Mouse (Mus musculus): ENCODE results near the gene Prm1. TPM values are rescaled to one million over a fixed set of nuclear protein-coding genes. Genes with fewer than 3 reads are reported as not detected.

Prm1 gene
- polyA plus RNA-seq, 1 experiment, result 1.8 TPM

DNA sequence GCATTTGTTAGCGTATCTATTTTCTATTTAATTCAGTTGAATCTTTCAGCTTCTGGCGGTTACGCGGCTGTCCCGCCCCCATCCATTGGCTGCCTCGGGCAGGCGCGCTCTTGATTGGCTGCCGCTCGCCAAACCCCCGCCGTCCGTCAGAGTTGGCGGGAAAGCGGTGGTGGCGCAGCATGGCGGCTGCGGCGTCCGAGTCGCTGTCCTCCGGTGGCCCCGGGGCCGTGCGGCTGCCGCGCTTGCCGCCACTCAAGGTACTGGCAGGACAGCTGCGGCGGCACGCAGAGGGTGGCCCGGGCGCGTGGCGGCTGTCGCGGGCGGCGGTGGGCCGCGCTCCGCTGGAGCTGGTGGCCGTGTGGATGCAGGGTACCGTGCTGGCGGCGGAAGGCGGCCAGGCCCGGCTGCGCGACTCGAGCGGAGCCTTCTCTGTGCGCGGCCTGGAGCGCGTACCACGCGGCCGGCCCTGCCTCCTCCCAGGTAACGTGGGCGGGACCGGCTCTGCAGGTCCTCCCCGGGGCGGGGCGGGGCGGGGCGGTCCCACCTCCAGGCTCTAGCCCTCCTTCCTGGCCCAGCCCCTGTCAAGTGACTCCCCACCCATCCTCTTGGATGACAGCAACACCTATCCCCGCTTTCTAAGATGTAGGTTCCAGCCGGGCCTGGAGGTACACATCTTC lies 29.4 kb upstream of the Prm1 start, which contains the start of gene Rmi2:
Rmi2 (plus strand) TSS at position 149 of the 677 bp plus-strand sequence.
- 1% methylated on average over 66 of the region's 69 CpGs for whole genome bisulfite sequencing
- H3K27ac ChIP-seq (ENCODE audit: insufficient read depth, low read depth, low read length), result no peak within 1 kb of the TSS

DNA sequence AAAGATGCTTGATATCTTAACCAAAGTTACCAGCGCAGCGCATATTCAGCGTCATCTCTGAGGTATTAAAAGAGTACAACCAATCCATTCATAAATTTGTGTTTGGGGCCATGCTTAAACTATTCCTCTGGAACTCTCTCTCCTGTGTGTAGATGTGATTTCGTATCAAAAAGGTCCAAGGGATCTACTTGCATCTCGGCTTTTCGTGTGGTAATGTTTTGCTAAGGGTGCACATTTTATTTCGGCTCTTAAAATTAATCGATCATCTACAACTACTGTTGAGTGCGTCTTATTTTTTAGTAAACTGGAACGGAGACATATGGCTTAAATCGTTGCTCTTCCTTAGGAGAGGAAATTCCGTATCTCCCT lies 28.9 kb upstream of the Prm1 start:
- H3K4me3 ChIP-seq (ENCODE audit: insufficient read depth, low read depth, low read length), result no peak overlapping the region; the same call in 1 of the 2 replicates
- 6% methylated on average over 12 of the region's 12 CpGs for WGBS
- H3K4me1 ChIP-seq (ENCODE audit: control insufficient read depth, insufficient read depth, low read length), result peaks cover 4% of the 10 kb centered on the region
- H3K36me3 ChIP-seq (ENCODE audit: control insufficient read depth, insufficient read depth, low read length), result no peaks in the 10 kb centered on the region
- no peaks in the 10 kb centered on the region for H3K27me3 ChIP-seq (replicated peaks; ENCODE audit: control insufficient read depth, insufficient read depth, low read length)
- DNase-seq, result no peak
- TF ChIP-seq CTCF (conservative IDR thresholded peaks at IDR 0.05; ENCODE audit: insufficient read depth, insufficient read length, low read depth, low read length) (no peak), POLR2A (IDR thresholded peaks at IDR 0.05; ENCODE audit: low read depth, low read length) (no peak)
- no peak overlapping the region for H3K27ac ChIP-seq (ENCODE audit: insufficient read depth, low read depth, low read length)

More for the DNA sequence above, 29.4 kb upstream of the Prm1 start, which contains the start of gene Rmi2:
- TF ChIP-seq POLR2A (IDR thresholded peaks at IDR 0.05; ENCODE audit: low read depth, low read length) (no peak), CTCF (conservative IDR thresholded peaks at IDR 0.05; ENCODE audit: insufficient read depth, insufficient read length, low read depth, low read length) (no peak)
- Histone ChIP-seq H3K4me3 (ENCODE audit: insufficient read depth, low read depth, low read length) (peak within 1 kb of the TSS; percentile 76), H3K27me3 (replicated peaks; ENCODE audit: control insufficient read depth, insufficient read depth, low read length) (no peaks in the 10 kb centered on the region), H3K4me1 (ENCODE audit: control insufficient read depth, insufficient read depth, low read length) (peaks cover 4% of the 10 kb centered on the region), H3K36me3 (ENCODE audit: control insufficient read depth, insufficient read depth, low read length) (no peaks in the 10 kb centered on the region)
- DNase-seq, result peak; percentile 90

DNA sequence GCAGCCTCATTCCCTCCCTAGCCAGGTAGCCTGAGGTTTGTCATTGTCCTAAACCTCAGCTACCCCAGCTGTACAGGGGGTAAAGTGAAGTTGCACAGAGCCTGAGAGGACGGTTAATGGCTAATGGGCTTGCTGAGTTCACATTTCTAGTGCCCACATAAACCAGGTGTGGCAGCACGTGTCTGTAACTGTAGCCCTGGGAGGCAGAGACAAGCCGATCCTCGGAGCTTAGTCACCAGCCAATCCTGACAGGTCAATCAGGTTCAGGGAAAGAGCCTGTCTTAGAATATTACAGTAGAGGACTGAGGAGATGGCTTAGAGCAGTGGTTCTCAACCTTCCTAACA lies 22.8 kb upstream of the Prm1 start:
- TF ChIP-seq POLR2A (IDR thresholded peaks at IDR 0.05; ENCODE audit: low read depth, low read length) (no peak), CTCF (conservative IDR thresholded peaks at IDR 0.05; ENCODE audit: insufficient read depth, insufficient read length, low read depth, low read length) (no peak)
- DNase-seq, result peak; percentile 71
- no peak overlapping the region for H3K4me3 ChIP-seq (ENCODE audit: insufficient read depth, low read depth, low read length)
- no peaks in the 10 kb centered on the region for H3K27me3 ChIP-seq (replicated peaks; ENCODE audit: control insufficient read depth, insufficient read depth, low read length)
- no peak overlapping the region for H3K27ac ChIP-seq (ENCODE audit: insufficient read depth, low read depth, low read length)
- no peaks in the 10 kb centered on the region for H3K4me1 ChIP-seq (ENCODE audit: control insufficient read depth, insufficient read depth, low read length)
- no peaks in the 10 kb centered on the region for H3K36me3 ChIP-seq (ENCODE audit: control insufficient read depth, insufficient read depth, low read length)
- 48% methylated on average over 4 of the region's 4 CpGs for WGBS

DNA sequence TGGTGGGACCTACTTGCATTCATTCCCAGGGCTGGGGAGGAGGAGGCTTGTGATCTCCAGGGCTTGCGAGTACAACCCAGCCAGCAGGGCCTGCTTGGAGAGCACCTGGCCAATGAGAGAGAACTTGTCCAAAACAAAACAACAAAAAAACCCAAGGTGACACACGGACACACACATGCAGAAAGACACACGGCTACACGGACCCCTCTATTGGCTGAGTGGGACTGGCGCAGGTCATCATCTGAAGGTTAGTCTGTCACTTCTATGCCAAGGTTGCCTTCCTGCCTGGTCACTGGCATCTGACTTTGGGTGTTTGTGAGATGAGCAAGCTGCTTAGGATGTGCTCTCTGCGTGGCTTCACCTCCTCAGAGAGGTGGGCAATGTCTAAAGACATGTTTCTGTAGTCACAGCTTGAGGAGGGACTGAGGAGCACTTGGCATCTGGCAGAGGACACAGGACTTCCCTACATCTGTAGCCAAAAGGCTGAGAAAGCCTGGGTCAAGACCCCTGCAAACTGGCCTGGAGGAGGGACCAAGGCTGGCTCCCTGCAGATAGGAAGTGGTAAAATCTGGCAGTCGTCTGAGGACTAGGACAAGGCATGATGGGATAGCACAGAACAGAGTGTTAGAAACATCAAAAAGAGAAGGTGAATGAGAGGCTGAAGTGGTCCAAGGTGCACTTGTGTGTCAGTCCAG lies 22.3 kb upstream of the Prm1 start:
- no peaks in the 10 kb centered on the region for H3K27me3 ChIP-seq (replicated peaks; ENCODE audit: control insufficient read depth, insufficient read depth, low read length)
- no peak overlapping the region for H3K27ac ChIP-seq (ENCODE audit: insufficient read depth, low read depth, low read length)
- TF ChIP-seq CTCF (conservative IDR thresholded peaks at IDR 0.05; ENCODE audit: insufficient read depth, insufficient read length, low read depth, low read length) (no peak), POLR2A (IDR thresholded peaks at IDR 0.05; ENCODE audit: low read depth, low read length) (no peak)
- H3K4me1 ChIP-seq (ENCODE audit: control insufficient read depth, insufficient read depth, low read length), result no peaks in the 10 kb centered on the region
- no peak for DNase-seq
- H3K36me3 ChIP-seq (ENCODE audit: control insufficient read depth, insufficient read depth, low read length), result no peaks in the 10 kb centered on the region
- 84% methylated on average over 7 of the region's 7 CpGs for WGBS
- no peak overlapping the region for H3K4me3 ChIP-seq (ENCODE audit: insufficient read depth, low read depth, low read length)

DNA sequence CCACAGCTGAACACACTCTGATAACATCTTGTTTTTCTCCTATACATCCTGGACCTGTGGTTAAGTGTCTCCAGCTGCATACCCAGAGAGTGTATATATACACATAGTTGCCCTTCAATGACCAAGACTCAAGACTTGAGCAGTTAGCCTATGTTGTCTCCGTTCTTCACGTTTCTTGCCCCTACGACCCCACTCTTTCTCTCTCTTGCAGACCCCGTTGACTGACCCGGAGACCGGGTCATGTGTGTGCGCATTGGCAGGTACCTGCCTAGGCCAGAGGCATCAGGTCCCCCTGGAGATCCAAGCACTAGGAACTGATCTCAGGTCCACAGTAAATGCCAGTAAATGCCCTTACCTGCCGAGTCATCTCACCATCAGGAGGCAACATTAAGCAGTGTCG lies 21.6 kb upstream of the Prm1 start:
- Histone ChIP-seq H3K27me3 (replicated peaks; ENCODE audit: control insufficient read depth, insufficient read depth, low read length) (no peaks in the 10 kb centered on the region), H3K4me3 (ENCODE audit: insufficient read depth, low read depth, low read length) (no peak overlapping the region), H3K36me3 (ENCODE audit: control insufficient read depth, insufficient read depth, low read length) (no peaks in the 10 kb centered on the region), H3K4me1 (ENCODE audit: control insufficient read depth, insufficient read depth, low read length) (no peaks in the 10 kb centered on the region), H3K27ac (ENCODE audit: insufficient read depth, low read depth, low read length) (no peak overlapping the region)
- WGBS, result 95% methylated on average over 9 of the region's 9 CpGs
- no peak for DNase-seq
- TF ChIP-seq CTCF (conservative IDR thresholded peaks at IDR 0.05; ENCODE audit: insufficient read depth, insufficient read length, low read depth, low read length) (no peak), POLR2A (IDR thresholded peaks at IDR 0.05; ENCODE audit: low read depth, low read length) (no peak)

DNA sequence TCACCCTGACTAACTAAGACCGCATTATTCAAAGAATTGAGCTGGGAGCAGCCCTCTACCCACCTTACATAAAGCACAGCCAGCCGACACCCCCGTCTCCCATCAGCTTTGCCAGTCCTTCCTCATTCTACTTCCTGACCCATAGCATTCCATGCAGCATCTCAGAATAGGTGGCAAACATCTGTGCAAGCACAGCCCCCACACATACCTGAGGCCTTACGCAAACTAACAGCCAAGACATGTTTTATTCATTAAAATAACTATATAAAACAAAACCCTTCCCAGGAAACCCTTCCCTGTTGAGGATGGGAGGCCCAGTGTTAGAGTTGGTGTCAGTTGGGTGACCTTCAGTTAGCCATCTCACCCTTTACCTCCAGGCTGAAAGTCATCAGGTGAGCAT lies 20.2 kb upstream of the Prm1 start:
- no peaks in the 10 kb centered on the region for H3K36me3 ChIP-seq (ENCODE audit: control insufficient read depth, insufficient read depth, low read length)
- no peak overlapping the region for H3K4me3 ChIP-seq (ENCODE audit: insufficient read depth, low read depth, low read length)
- H3K4me1 ChIP-seq (ENCODE audit: control insufficient read depth, insufficient read depth, low read length), result no peaks in the 10 kb centered on the region
- TF ChIP-seq POLR2A (IDR thresholded peaks at IDR 0.05; ENCODE audit: low read depth, low read length) (no peak), CTCF (conservative IDR thresholded peaks at IDR 0.05; ENCODE audit: insufficient read depth, insufficient read length, low read depth, low read length) (no peak)
- H3K27me3 ChIP-seq (replicated peaks; ENCODE audit: control insufficient read depth, insufficient read depth, low read length), result no peaks in the 10 kb centered on the region
- DNase-seq, result no peak
- no peak overlapping the region for H3K27ac ChIP-seq (ENCODE audit: insufficient read depth, low read depth, low read length)
- WGBS, result 71% methylated on average over 4 of the region's 4 CpGs

DNA sequence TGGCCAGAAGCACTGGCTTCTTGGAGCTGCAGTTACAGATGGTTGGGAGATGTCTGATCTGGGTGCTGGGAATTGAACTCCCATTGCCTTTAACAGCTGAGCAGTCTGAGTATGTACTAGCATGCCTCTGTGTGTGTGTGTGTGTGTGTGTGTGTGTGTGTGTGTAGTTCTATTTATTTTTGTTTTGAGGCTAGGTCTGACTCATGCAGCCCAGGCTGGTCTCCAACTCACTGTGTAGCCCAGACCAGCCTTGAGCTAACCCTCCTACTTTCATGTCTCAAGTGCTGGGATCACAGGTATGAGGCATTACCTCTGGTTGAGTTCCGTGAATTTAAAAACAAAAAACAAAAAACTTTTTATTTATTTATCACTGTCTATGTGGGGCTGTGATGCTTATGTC lies 18.9 kb upstream of the Prm1 start:
- no peak overlapping the region for H3K27ac ChIP-seq (ENCODE audit: insufficient read depth, low read depth, low read length)
- no peaks in the 10 kb centered on the region for H3K36me3 ChIP-seq (ENCODE audit: control insufficient read depth, insufficient read depth, low read length)
- WGBS, result 100% methylated on average over 1 of the region's 1 CpGs
- no peaks in the 10 kb centered on the region for H3K27me3 ChIP-seq (replicated peaks; ENCODE audit: control insufficient read depth, insufficient read depth, low read length)
- no peak overlapping the region for H3K4me3 ChIP-seq (ENCODE audit: insufficient read depth, low read depth, low read length)
- no peaks in the 10 kb centered on the region for H3K4me1 ChIP-seq (ENCODE audit: control insufficient read depth, insufficient read depth, low read length)
- no peak for TF ChIP-seq CTCF (conservative IDR thresholded peaks at IDR 0.05; ENCODE audit: insufficient read depth, insufficient read length, low read depth, low read length)
- no peak for TF ChIP-seq POLR2A (IDR thresholded peaks at IDR 0.05; ENCODE audit: low read depth, low read length)
- no peak for DNase-seq
